Mouse (Mus musculus) CH12.LX (cell line): ENCODE data around the gene Atg9b. TPM values are rescaled to one million over a fixed set of nuclear protein-coding genes. Genes with fewer than 3 reads are reported as not detected.

Experiments
- DNase-seq: peaks from one replicate; pipeline ENCODE4 v3.0.0-alpha.2; 2013; ENCODE audit errors: extremely low read depth
- H3K27ac ChIP-seq: 2 replicates; pipeline ENCODE4 v1.5.1; 2012; ENCODE audit warnings: low read depth, mild to moderate bottlenecking, control low read depth, moderate library complexity; ENCODE audit not compliant: insufficient read depth
- H3K27me3 ChIP-seq: replicated peaks from 2 replicates; pipeline ENCODE3; 2012; ENCODE audit warnings: inconsistent platforms
- H3K36me3 ChIP-seq, 2 experiments: replicated peaks in 1 of 2; 2 replicates each; pipeline versions ENCODE3 to v1.6.1; 2012; ENCODE audit warnings: inconsistent platforms in 1 of 2, low read length in 1 of 2, mild to moderate bottlenecking in 1 of 2, mixed read lengths in 1 of 2, moderate library complexity in 1 of 2; ENCODE audit not compliant: control insufficient read depth in 1 of 2, insufficient read depth in 1 of 2
- H3K4me1 ChIP-seq, 2 experiments: 2 replicates each; pipeline ENCODE4 v1.6.1; 2012; ENCODE audit warnings: inconsistent platforms in 1 of 2, moderate library complexity in 1 of 2; ENCODE audit not compliant: insufficient read depth in 2 of 2, control insufficient read depth in 1 of 2
- H3K4me2 ChIP-seq: 2 replicates; pipeline ENCODE4 v1.6.1; 2012; ENCODE audit warnings: low read depth, mild to moderate bottlenecking, control low read depth; ENCODE audit not compliant: poor library complexity, insufficient read depth, severe bottlenecking
- H3K4me3 ChIP-seq, 3 experiments: fragments of 150-350 bp in 1 of 3; sonication (generic) in 1 of 3; replicated peaks in 1 of 3; 2 replicates each; pipeline versions ENCODE3 to v1.5.1; 2011 to 2012; ENCODE audit warnings: low read depth in 2 of 3, low read length in 2 of 3, mild to moderate bottlenecking in 2 of 3, moderate library complexity in 2 of 3, control low read depth in 1 of 3, improper control_type of control experiment in 1 of 3, inconsistent platforms in 1 of 3, mixed read lengths in 1 of 3; ENCODE audit not compliant: poor library complexity in 1 of 3
- H3K79me2 ChIP-seq: replicated peaks from 2 replicates; pipeline ENCODE4 v1.6.1; 2012; ENCODE audit warnings: mild to moderate bottlenecking, moderate library complexity; ENCODE audit not compliant: control insufficient read depth, poor library complexity, insufficient read depth, severe bottlenecking; ENCODE audit errors: extremely low read depth
- H3K9ac ChIP-seq: 2 replicates; pipeline ENCODE4 v1.6.1; 2012; ENCODE audit warnings: low read depth, mild to moderate bottlenecking, control low read depth, moderate library complexity; ENCODE audit not compliant: insufficient read depth
- H3K9me3 ChIP-seq: replicated peaks from 2 replicates; pipeline ENCODE3; 2012; ENCODE audit warnings: low read length, inconsistent platforms, mixed read lengths
- CHD1 ChIP-seq: IDR thresholded peaks from 2 replicates; pipeline ENCODE4 v1.6.1; 2012; ENCODE audit warnings: low read depth, low read length, improper control_type of control experiment, inconsistent platforms
- E2F4 ChIP-seq: IDR thresholded peaks from 2 replicates; pipeline ENCODE4 v1.6.1; 2011; ENCODE audit warnings: low read depth, low read length, improper control_type of control experiment; ENCODE audit not compliant: insufficient replicate concordance
- ELF1 ChIP-seq: IDR thresholded peaks from 2 replicates; pipeline ENCODE4 v1.6.1; 2014; ENCODE audit warnings: low read depth, mild to moderate bottlenecking, inconsistent platforms, low read length, improper control_type of control experiment
- EP300 ChIP-seq: IDR thresholded peaks from 2 replicates; pipeline ENCODE4 v1.6.1; 2011; ENCODE audit warnings: low read length, improper control_type of control experiment
- ETS1 ChIP-seq: conservative IDR thresholded peaks from 2 replicates; pipeline ENCODE4 v1.6.1; 2012; ENCODE audit warnings: low read depth, mild to moderate bottlenecking, inconsistent platforms, low read length, improper control_type of control experiment, moderate library complexity
- GABPA ChIP-seq: IDR thresholded peaks from 2 replicates; pipeline ENCODE4 v1.6.1; 2012; ENCODE audit warnings: low read depth, low read length, improper control_type of control experiment, inconsistent platforms; ENCODE audit not compliant: insufficient replicate concordance
- JUN ChIP-seq: IDR thresholded peaks from 2 replicates; pipeline ENCODE4 v1.6.1; 2011; ENCODE audit warnings: low read depth, mild to moderate bottlenecking, low read length, improper control_type of control experiment, moderate library complexity; ENCODE audit not compliant: insufficient read depth
- JUND ChIP-seq: conservative IDR thresholded peaks from 2 replicates; pipeline ENCODE4 v1.6.1; 2011; ENCODE audit warnings: low read depth, low read length, improper control_type of control experiment
- KAT2A ChIP-seq: IDR thresholded peaks from 2 replicates; pipeline ENCODE4 v1.6.1; 2012; ENCODE audit warnings: low read length, improper control_type of control experiment, inconsistent platforms; ENCODE audit not compliant: insufficient replicate concordance
- MAZ ChIP-seq: IDR thresholded peaks from 2 replicates; pipeline ENCODE4 v1.6.1; 2012; ENCODE audit warnings: low read depth, mild to moderate bottlenecking, inconsistent platforms, low read length, improper control_type of control experiment, moderate library complexity
- MXI1 ChIP-seq: IDR thresholded peaks from 2 replicates; pipeline ENCODE4 v1.6.1; 2011; ENCODE audit warnings: mild to moderate bottlenecking, low read depth, low read length, improper control_type of control experiment
- MYC ChIP-seq: IDR thresholded peaks from 2 replicates; pipeline ENCODE4 v1.6.1; 2011; ENCODE audit warnings: low read depth, mild to moderate bottlenecking, improper control_type of control experiment, low read length
- NELFE ChIP-seq: IDR thresholded peaks from 2 replicates; pipeline ENCODE4 v1.6.1; 2011; ENCODE audit warnings: low read depth, low read length, improper control_type of control experiment
- NRF1 ChIP-seq: IDR thresholded peaks from 2 replicates; pipeline ENCODE4 v1.6.1; 2014; ENCODE audit warnings: low read depth, mild to moderate bottlenecking, inconsistent platforms, low read length, improper control_type of control experiment, moderate library complexity
- PAX5 ChIP-seq: IDR thresholded peaks from 2 replicates; pipeline ENCODE4 v1.6.1; 2012; ENCODE audit warnings: low read length, inconsistent platforms, mixed read lengths
- POLR2A ChIP-seq: IDR thresholded peaks from 2 replicates; pipeline ENCODE4 v1.6.1; 2011; ENCODE audit warnings: low read depth, mild to moderate bottlenecking, improper control_type of control experiment, low read length
- RAD21 ChIP-seq: IDR thresholded peaks from 2 replicates; pipeline ENCODE4 v1.6.1; 2011; ENCODE audit warnings: low read depth, mild to moderate bottlenecking, low read length, improper control_type of control experiment, moderate library complexity
- SIN3A ChIP-seq: IDR thresholded peaks from 2 replicates; pipeline ENCODE4 v1.6.1; 2012; ENCODE audit warnings: low read length, improper control_type of control experiment, inconsistent platforms
- TBP ChIP-seq: conservative IDR thresholded peaks from 2 replicates; pipeline ENCODE4 v1.6.1; 2011; ENCODE audit warnings: low read depth, low read length, improper control_type of control experiment
- TCF12 ChIP-seq: IDR thresholded peaks from 2 replicates; pipeline ENCODE4 v1.6.1; 2014; ENCODE audit warnings: low read depth, mild to moderate bottlenecking, inconsistent platforms, low read length, improper control_type of control experiment
- USF2 ChIP-seq: conservative IDR thresholded peaks from 2 replicates; pipeline ENCODE4 v1.6.1; 2011; ENCODE audit warnings: low read depth, low read length, improper control_type of control experiment
- ZC3H11A ChIP-seq: IDR thresholded peaks from 2 replicates; pipeline ENCODE4 v1.6.1; 2012; ENCODE audit warnings: low read depth, mild to moderate bottlenecking, inconsistent platforms, low read length, improper control_type of control experiment
- ZKSCAN1 ChIP-seq: IDR thresholded peaks from 2 replicates; pipeline ENCODE4 v1.6.1; 2012; ENCODE audit warnings: low read depth, inconsistent platforms, low read length, improper control_type of control experiment, borderline replicate concordance
- ZMIZ1 ChIP-seq: IDR thresholded peaks from 2 replicates; pipeline ENCODE4 v1.6.1; 2012; ENCODE audit warnings: low read depth, mild to moderate bottlenecking, inconsistent platforms, low read length, improper control_type of control experiment
- ZNF384 ChIP-seq: IDR thresholded peaks from 2 replicates; pipeline ENCODE4 v1.6.1; 2012; ENCODE audit warnings: low read depth, low read length, improper control_type of control experiment, inconsistent platforms
- dilution Hi-C: fragments of 300-500 bp; cut with MboI; formaldehyde crosslinking; loops from 2 replicates; pipeline ENCODE4 v1.14.3; 2020; ENCODE audit warnings: low sequenced_read_pairs; ENCODE audit not compliant: extremely low pct_unique_long_range_greater_than_20kb, extremely low pct_ligation_motif_present
- in situ Hi-C: fragments of 300-500 bp; cut with MboI; formaldehyde crosslinking; loops from 3 replicates; pipeline ENCODE4 v1.14.3; 2019; ENCODE audit warnings: low sequenced_read_pairs, low pct_ligation_motif_present, low pct_unique_long_range_greater_than_20kb, mixed read lengths
- polyA plus RNA-seq: library from polyadenylated mRNA; unstranded; fragments of >175 nt; gene quantifications from 2 replicates; pipeline ENCODE4 v1.2.1, GENCODE M21; 2012; ENCODE audit warnings: low read depth; ENCODE audit not compliant: insufficient read length
- total RNA-seq, 2 experiments: library from RNA; depleted of rRNA; stranded (reverse); fragments of 300-350 nt in 1 of 2; fragments of >200 nt in 1 of 2; gene quantifications; 2 replicates each; pipeline ENCODE4 v1.2.3; 2012 to 2014

Atg9b gene
- total and polyA plus RNA-seq, 3 experiments = 0.68 to 1.3 (median 0.81) TPM

- Histone ChIP-seq H3K9ac (no peak overlapping the region), H3K36me3 (no peaks in the 10 kb centered on the region), H3K4me1 (peaks cover 19 to 50% of the 10 kb centered on the region in 2 experiments), H3K4me2 (no peak overlapping the region), H3K4me3 (no peak overlapping the region), H3K79me2 (no peaks in the 10 kb centered on the region), H3K27me3 (no peaks in the 10 kb centered on the region), H3K9me3 (peaks cover 11% of the 10 kb centered on the region), H3K27ac (no peak overlapping the region)
- in situ Hi-C loops = no loop called here
- dilution Hi-C loops = no loop called here
- no peak for DNase-seq
- TF ChIP-seq SIN3A = no peak
- no peak for TF ChIP-seq JUND
- no peak for TF ChIP-seq ETS1
- no peak for TF ChIP-seq GABPA
- TF ChIP-seq ZNF384 = no peak
- TF ChIP-seq ZC3H11A = no peak
- no peak for TF ChIP-seq E2F4
- TF ChIP-seq TCF12 = no peak
- no peak for TF ChIP-seq RAD21
- no peak for TF ChIP-seq POLR2A
- no peak for TF ChIP-seq ZMIZ1
Measured at GRCm38 (mm10) chr5:24385887-24386550, 5.9 kb downstream of the Atg9b start.

- Histone ChIP-seq H3K4me3 (no peak overlapping the region), H3K4me2 (no peak overlapping the region), H3K27ac (no peak overlapping the region), H3K79me2 (no peaks in the 10 kb centered on the region), H3K36me3 (no peaks in the 10 kb centered on the region), H3K9ac (no peak overlapping the region), H3K4me1 (peaks cover 17 to 43% of the 10 kb centered on the region in 2 experiments), H3K27me3 (no peaks in the 10 kb centered on the region), H3K9me3 (peaks cover 11% of the 10 kb centered on the region)
- dilution Hi-C loops = no loop called here
- TF ChIP-seq CHD1 = no peak
- TF ChIP-seq KAT2A = no peak
- no peak for TF ChIP-seq E2F4
- TF ChIP-seq POLR2A = no peak
- no peak for TF ChIP-seq ZNF384
- no peak for TF ChIP-seq USF2
- TF ChIP-seq JUN = no peak
- no peak for TF ChIP-seq MAZ
- TF ChIP-seq EP300 = no peak
- TF ChIP-seq NRF1 = no peak
- TF ChIP-seq TBP = no peak
- no peak for TF ChIP-seq MXI1
- TF ChIP-seq PAX5 = no peak
- no peak for TF ChIP-seq ELF1
- TF ChIP-seq ZKSCAN1 = no peak
- no peak for TF ChIP-seq RAD21
- TF ChIP-seq MYC = no peak
- no peak for TF ChIP-seq JUND
- TF ChIP-seq TCF12 = no peak
- TF ChIP-seq NELFE = no peak
- no peak for DNase-seq
- in situ Hi-C loops = no loop called here
Measured at GRCm38 (mm10) chr5:24385374-24385773, 6.6 kb downstream of the Atg9b start.
